Mouse (Mus musculus) ES-E14 (cell line): ENCODE measurements around the gene Ccl1.

Experiments used
- CHD2 ChIP-seq: IDR thresholded peaks from 2 replicates; pipeline ENCODE4 v1.6.1; 2014; ENCODE audit warnings: mild to moderate bottlenecking, low read depth, low read length, inconsistent platforms
- MAFK ChIP-seq: IDR thresholded peaks from 2 replicates; pipeline ENCODE4 v1.6.1; 2014; ENCODE audit warnings: mild to moderate bottlenecking, low read depth, low read length, inconsistent platforms; ENCODE audit not compliant: insufficient read depth
- ZC3H11A ChIP-seq: IDR thresholded peaks from 2 replicates; pipeline ENCODE4 v1.6.1; 2012; ENCODE audit warnings: low read depth, mild to moderate bottlenecking, inconsistent platforms, low read length, borderline replicate concordance
- ZNF384 ChIP-seq: IDR thresholded peaks from 2 replicates; pipeline ENCODE4 v1.6.1; 2012; ENCODE audit warnings: low read depth, low read length, inconsistent platforms

DNA sequence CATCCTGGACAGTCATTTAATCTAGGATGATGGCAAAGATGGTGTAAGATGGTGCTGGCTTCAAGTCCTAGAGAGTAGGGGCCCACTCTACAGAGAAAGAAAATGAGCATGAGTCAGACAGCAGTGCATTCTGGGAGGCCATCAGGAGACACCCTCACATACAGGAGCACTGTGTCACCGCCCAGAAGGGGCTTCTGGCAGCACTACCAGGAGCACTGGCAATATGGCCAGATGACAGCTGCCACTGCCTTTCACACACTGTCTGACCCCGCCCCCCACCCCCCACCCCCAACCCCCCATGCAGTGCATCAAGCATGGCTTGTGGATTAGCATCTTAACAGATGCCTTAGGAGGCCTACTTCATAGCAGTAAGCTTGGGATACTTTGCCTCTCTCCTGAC lies 89.0 kb downstream of the Ccl1 start:
- TF ChIP-seq ZNF384 (no peak), CHD2 (no peak), ZC3H11A (no peak), MAFK (no peak)
